Mouse (Mus musculus) brain, embryonic 14.5 days (tissue): ENCODE data around the gene A630001G21Rik.

Experiments
- CTCF ChIP-seq: fragments of 200-500 bp; IDR thresholded peaks from 2 replicates; pipeline ENCODE4 v1.5.1; 2012; ENCODE audit warnings: inconsistent platforms, mild to moderate bottlenecking, moderate library complexity, borderline replicate concordance; ENCODE audit not compliant: insufficient read depth, insufficient read length; ENCODE audit errors: extremely low read depth
- POLR2A ChIP-seq: fragments of 200-500 bp; IDR thresholded peaks from 2 replicates; pipeline ENCODE4 v1.6.1; 2012; ENCODE audit warnings: mild to moderate bottlenecking, inconsistent platforms, borderline replicate concordance; ENCODE audit not compliant: poor library complexity, insufficient read depth, insufficient read length, severe bottlenecking; ENCODE audit errors: extremely low read depth

DNA sequence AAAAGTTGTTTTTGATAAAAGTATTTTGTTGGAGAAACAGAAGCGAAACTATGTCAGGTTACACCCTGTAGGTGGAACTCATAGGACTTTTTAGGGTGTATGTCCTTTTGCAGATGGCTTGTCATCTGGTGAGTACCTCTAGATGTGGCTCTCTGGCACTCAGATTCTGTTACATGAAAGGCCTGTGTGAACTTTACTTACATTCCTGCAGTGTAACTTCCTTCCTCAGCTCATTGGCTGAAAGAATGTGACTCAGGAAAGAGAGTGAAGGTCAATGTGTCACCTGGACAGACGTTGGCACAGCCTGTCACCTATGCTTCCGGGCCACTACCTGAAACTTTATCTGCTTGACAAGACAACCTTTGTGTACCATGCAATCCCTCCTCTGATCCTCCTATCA lies 33.9 kb downstream of the A630001G21Rik start:
- TF ChIP-seq CTCF (no peak), POLR2A (no peak)
